Mouse (Mus musculus) erythroblast, embryonic 14.5 days (primary cell): ENCODE measurements around the gene Clpp.

Source experiments
- GATA1 ChIP-seq: IDR thresholded peaks from 2 replicates; pipeline ENCODE4 v1.6.1; 2012; ENCODE audit warnings: low read length, inconsistent platforms, mixed read lengths
- TAL1 ChIP-seq: IDR thresholded peaks from 3 replicates; pipeline ENCODE4 v1.6.1; 2012; ENCODE audit warnings: low read length, inconsistent platforms, mixed read lengths

- TF ChIP-seq GATA1 (no peak), TAL1 (no peak)
Observed at GRCm38 (mm10) chr17:56986105-56986805, 3.9 kb upstream of the Clpp start.
